Mouse (Mus musculus): Measurements from ENCODE around the gene Ttc39d. TPM values are rescaled to one million over a fixed set of nuclear protein-coding genes. Genes with fewer than 3 reads are reported as not detected.

Gene Ttc39d
- total and polyA plus RNA-seq, 2 experiments from 2014 or later: 0.19 to 0.43 TPM

GRCm38 (mm10) chr17:80167851-80168251 lies 39.4 kb upstream of the Ttc39d start:
- 0 out of 2 replicates have a peak overlapping the region, but pooled peaks have one; percentile 14 for H3K9ac ChIP-seq
- 0 out of 2 replicates have a peak overlapping the region, but pooled peaks have one; percentile 19 for H3K4me3 ChIP-seq (ENCODE audit: low read depth, low read length)
- WGBS: 53% methylated on average over 7 of the region's 7 CpGs
- peak; percentile 55 for ATAC-seq
- no peaks in the 10 kb centered on the region for H3K27me3 ChIP-seq (ENCODE audit: insufficient read depth, low read length)
- peak overlapping the region; percentile 53 for H3K4me2 ChIP-seq (ENCODE audit: low read depth)
- DNase-seq: no peak
- TF ChIP-seq CTCF (IDR thresholded peaks at IDR 0.05; ENCODE audit: low read depth): no peak
- H3K4me1 ChIP-seq (ENCODE audit: insufficient read depth): peaks cover 30% of the 10 kb centered on the region
- no peaks in the 10 kb centered on the region for H3K9me3 ChIP-seq (ENCODE audit: low read length)
- H3K36me3 ChIP-seq (ENCODE audit: insufficient read depth): no peaks in the 10 kb centered on the region
- peak overlapping the region; percentile 89 for H3K27ac ChIP-seq (ENCODE audit: low read depth, low read length)

GRCm38 (mm10) chr17:80168425-80169182 lies 38.7 kb upstream of the Ttc39d start:
- DNase-seq (peak; percentile 89), ATAC-seq (peak; percentile 91)
- Histone ChIP-seq H3K4me1 (ENCODE audit: insufficient read depth) (peaks cover 30% of the 10 kb centered on the region), H3K27ac (ENCODE audit: low read depth, low read length) (peak overlapping the region; percentile 89), H3K9me3 (ENCODE audit: low read length) (no peaks in the 10 kb centered on the region), H3K4me2 (ENCODE audit: low read depth) (peak overlapping the region; percentile 53), H3K27me3 (ENCODE audit: insufficient read depth, low read length) (no peaks in the 10 kb centered on the region), H3K9ac (peak overlapping the region; percentile 29; the same call in 1 of the 2 replicates), H3K36me3 (ENCODE audit: insufficient read depth) (no peaks in the 10 kb centered on the region), H3K4me3 (ENCODE audit: low read depth, low read length) (peak overlapping the region; percentile 19; the same call in 1 of the 2 replicates)
- WGBS: 9% methylated on average over 16 of the region's 16 CpGs
- no peak; the same call in 1 of the 2 replicates for TF ChIP-seq CTCF (IDR thresholded peaks at IDR 0.05; ENCODE audit: low read depth)

GRCm38 (mm10) chr17:80169792-80170191 lies 37.5 kb upstream of the Ttc39d start:
- Histone ChIP-seq H3K27me3 (ENCODE audit: insufficient read depth, low read length) (no peaks in the 10 kb centered on the region), H3K27ac (ENCODE audit: low read depth, low read length) (no peak overlapping the region), H3K4me3 (ENCODE audit: low read depth, low read length) (no peak overlapping the region), H3K36me3 (ENCODE audit: insufficient read depth) (no peaks in the 10 kb centered on the region), H3K4me2 (ENCODE audit: low read depth) (no peak overlapping the region), H3K9me3 (ENCODE audit: low read length) (no peaks in the 10 kb centered on the region), H3K4me1 (ENCODE audit: insufficient read depth) (peaks cover 30% of the 10 kb centered on the region), H3K9ac (no peak overlapping the region)
- no peak for TF ChIP-seq CTCF (IDR thresholded peaks at IDR 0.05; ENCODE audit: low read depth)
- DNase-seq: no peak
- no peak for ATAC-seq
- 92% methylated on average over 6 of the region's 6 CpGs for WGBS

- H3K9me3 ChIP-seq (ENCODE audit: low read length): no peaks in the 10 kb centered on the region
- WGBS: 86% methylated on average over 7 of the region's 7 CpGs
- H3K9ac ChIP-seq: no peak overlapping the region
- TF ChIP-seq CTCF (IDR thresholded peaks at IDR 0.05; ENCODE audit: low read depth): no peak
- DNase-seq (no peak), ATAC-seq (no peak)
- H3K4me1 ChIP-seq (ENCODE audit: insufficient read depth): peaks cover 25% of the 10 kb centered on the region
- H3K4me2 ChIP-seq (ENCODE audit: low read depth): no peak overlapping the region
- H3K4me3 ChIP-seq (ENCODE audit: low read depth, low read length): no peak overlapping the region
- H3K27me3 ChIP-seq (ENCODE audit: insufficient read depth, low read length): no peaks in the 10 kb centered on the region
- no peaks in the 10 kb centered on the region for H3K36me3 ChIP-seq (ENCODE audit: insufficient read depth)
- H3K27ac ChIP-seq (ENCODE audit: low read depth, low read length): no peak overlapping the region
These were observed 36.3 kb upstream of the Ttc39d start for GRCm38 (mm10) chr17:80170951-80171350.

GRCm38 (mm10) chr17:80171948-80172347 lies 35.3 kb upstream of the Ttc39d start:
- no peaks in the 10 kb centered on the region for H3K36me3 ChIP-seq (ENCODE audit: insufficient read depth)
- H3K9ac ChIP-seq: no peak overlapping the region
- no peaks in the 10 kb centered on the region for H3K27me3 ChIP-seq (ENCODE audit: insufficient read depth, low read length)
- no peak for TF ChIP-seq CTCF (IDR thresholded peaks at IDR 0.05; ENCODE audit: low read depth)
- no peak overlapping the region for H3K4me3 ChIP-seq (ENCODE audit: low read depth, low read length)
- no peak for ATAC-seq
- no peak overlapping the region for H3K27ac ChIP-seq (ENCODE audit: low read depth, low read length)
- no peaks in the 10 kb centered on the region for H3K9me3 ChIP-seq (ENCODE audit: low read length)
- peaks cover 19% of the 10 kb centered on the region for H3K4me1 ChIP-seq (ENCODE audit: insufficient read depth)
- no peak overlapping the region for H3K4me2 ChIP-seq (ENCODE audit: low read depth)
- WGBS: 87% methylated on average over 4 of the region's 4 CpGs
- no peak for DNase-seq

- Histone ChIP-seq H3K27ac (ENCODE audit: low read depth, low read length) (no peak overlapping the region), H3K9me3 (ENCODE audit: low read length) (no peaks in the 10 kb centered on the region), H3K4me2 (ENCODE audit: low read depth) (no peak overlapping the region), H3K36me3 (ENCODE audit: insufficient read depth) (no peaks in the 10 kb centered on the region), H3K4me3 (ENCODE audit: low read depth, low read length) (no peak overlapping the region), H3K27me3 (ENCODE audit: insufficient read depth, low read length) (no peaks in the 10 kb centered on the region), H3K4me1 (ENCODE audit: insufficient read depth) (peaks cover 15% of the 10 kb centered on the region), H3K9ac (no peak overlapping the region)
- WGBS: 94% methylated on average over 5 of the region's 5 CpGs
- DNase-seq: no peak
- no peak for TF ChIP-seq CTCF (IDR thresholded peaks at IDR 0.05; ENCODE audit: low read depth)
- no peak for ATAC-seq
These were observed 34.5 kb upstream of the Ttc39d start for GRCm38 (mm10) chr17:80172761-80173160.

- Histone ChIP-seq H3K4me3 (ENCODE audit: low read depth, low read length) (no peak overlapping the region), H3K27me3 (ENCODE audit: insufficient read depth, low read length) (no peaks in the 10 kb centered on the region), H3K9ac (no peak overlapping the region), H3K9me3 (ENCODE audit: low read length) (no peaks in the 10 kb centered on the region), H3K36me3 (ENCODE audit: insufficient read depth) (no peaks in the 10 kb centered on the region), H3K27ac (ENCODE audit: low read depth, low read length) (no peak overlapping the region), H3K4me2 (ENCODE audit: low read depth) (no peak overlapping the region), H3K4me1 (ENCODE audit: insufficient read depth) (peaks cover 6% of the 10 kb centered on the region)
- DNase-seq: no peak
- TF ChIP-seq CTCF (IDR thresholded peaks at IDR 0.05; ENCODE audit: low read depth): no peak
- WGBS: 92% methylated on average over 2 of the region's 2 CpGs
- no peak for ATAC-seq
These were observed 33.6 kb upstream of the Ttc39d start for GRCm38 (mm10) chr17:80173708-80174107.
